Mouse (Mus musculus): ENCODE data around the gene Tspan12.

- TF ChIP-seq CTCF (IDR thresholded peaks at IDR 0.05; ENCODE audit: insufficient read depth, low read length) = no peak
- TF ChIP-seq POLR2A (IDR thresholded peaks at IDR 0.05; ENCODE audit: borderline replicate concordance, extremely low read depth, low read depth, low read length) = no peak
These were observed 55.2 kb downstream of the Tspan12 start for GRCm38 (mm10) chr6:21797087-21797486.

Data from lung, adult 2 months (tissue).